Mouse (Mus musculus) lung, postnatal 0 days (tissue): Measurements from ENCODE around the gene Scaf11. TPM values are rescaled to one million over a fixed set of nuclear protein-coding genes. Genes with fewer than 3 reads are reported as not detected.

Experiments used
- ATAC-seq: fragments of 200-750 bp; cut with Nextera tagmentation; 2 replicates; pipeline ENCODE4 v1.8.0; 2017; ENCODE audit warnings: moderate library complexity
- DNase-seq: peaks from one replicate; pipeline ENCODE4 v3.0.0-alpha.2; 2016; ENCODE audit warnings: low spot score
- H3K27ac ChIP-seq: fragments of 300-500 bp; sonication (generic); 2 replicates; pipeline ENCODE4 v1.5.1; 2014; ENCODE audit warnings: antibody characterized with exemption, mild to moderate bottlenecking, low read length, mixed read lengths
- H3K27me3 ChIP-seq: fragments of 300-500 bp; sonication (generic); replicated peaks from 2 replicates; pipeline ENCODE4 v1.6.1; 2014; ENCODE audit warnings: low read length, mixed read lengths; ENCODE audit not compliant: insufficient read depth
- H3K36me3 ChIP-seq: fragments of 300-500 bp; sonication (generic); 2 replicates; pipeline ENCODE4 v1.6.1; 2014; ENCODE audit warnings: low read length, mixed read lengths; ENCODE audit not compliant: insufficient read depth
- H3K4me1 ChIP-seq: fragments of 300-500 bp; sonication (generic); 2 replicates; pipeline ENCODE4 v1.6.1; 2014; ENCODE audit warnings: antibody characterized with exemption, low read depth, low read length, mixed read lengths; ENCODE audit not compliant: insufficient read depth
- H3K4me2 ChIP-seq: fragments of 300-500 bp; sonication (generic); replicated peaks from 2 replicates; pipeline ENCODE4 v1.6.1; 2014; ENCODE audit warnings: low read depth, mild to moderate bottlenecking, low read length, moderate library complexity, mixed read lengths
- H3K4me3 ChIP-seq: fragments of 300-500 bp; sonication (generic); 2 replicates; pipeline ENCODE4 v1.5.1; 2014; ENCODE audit warnings: low read depth, low read length
- H3K9ac ChIP-seq: fragments of 300-500 bp; sonication (generic); replicated peaks from 2 replicates; pipeline ENCODE4 v1.6.1; 2014; ENCODE audit warnings: low read depth, mild to moderate bottlenecking
- H3K9me3 ChIP-seq: fragments of 300-500 bp; sonication (generic); 2 replicates; pipeline ENCODE4 v1.6.1; 2016; ENCODE audit warnings: low read length, mixed read lengths
- CTCF ChIP-seq: IDR thresholded peaks from 2 replicates; pipeline ENCODE4 v1.5.1; 2016; ENCODE audit warnings: antibody characterized with exemption, mild to moderate bottlenecking
- EP300 ChIP-seq: IDR thresholded peaks from 2 replicates; pipeline ENCODE4 v1.6.1; 2016; ENCODE audit warnings: antibody characterized with exemption, mild to moderate bottlenecking, control low read depth
- WGBS: fragments of 180-500 bp; shearing (Covaris S2); extraction: QIAGEN DNeasy Blood & Tissue Kit; methylation state at CpG from one replicate; pipeline ENCODE4 v1.1.7; 2014; 5-methylcytosine and 5-hydroxymethylcytosine counted together
- polyA plus RNA-seq: library from polyadenylated mRNA; unstranded; fragments of >200 nt; fragmentation: Nextera tagmentation; extraction: Ambion mirVana; gene quantifications from 2 replicates; pipeline ENCODE4 v1.2.1, GENCODE M21; 2015

The Scaf11 gene
- polyA plus RNA-seq, 1 experiment from 2014 or later: 59.9 TPM

GRCm38 (mm10) chr15:96407151-96407550 is 53.5 kb downstream of the Scaf11 start:
- no peak for TF ChIP-seq CTCF
- TF ChIP-seq EP300: no peak
- Histone ChIP-seq H3K4me2 (no peak overlapping the region), H3K36me3 (peaks cover 11% of the 10 kb centered on the region), H3K9ac (no peak overlapping the region), H3K9me3 (no peaks in the 10 kb centered on the region), H3K4me3 (no peak overlapping the region), H3K4me1 (no peaks in the 10 kb centered on the region), H3K27me3 (no peaks in the 10 kb centered on the region), H3K27ac (no peak overlapping the region)
- DNase-seq (no peak), ATAC-seq (no peak)
- 63% methylated on average over 2 of the region's 2 CpGs for WGBS

- no peak for ATAC-seq
- H3K36me3 ChIP-seq: peaks cover 12% of the 10 kb centered on the region
Observed at GRCm38 (mm10) chr15:96406253-96406652, 54.4 kb downstream of the Scaf11 start.

GRCm38 (mm10) chr15:96405548-96405947 is 55.1 kb downstream of the Scaf11 start:
- Histone ChIP-seq H3K4me1 (no peaks in the 10 kb centered on the region), H3K4me2 (no peak overlapping the region), H3K27ac (no peak overlapping the region), H3K9me3 (no peaks in the 10 kb centered on the region), H3K4me3 (no peak overlapping the region), H3K36me3 (peaks cover 10% of the 10 kb centered on the region), H3K9ac (no peak overlapping the region), H3K27me3 (no peaks in the 10 kb centered on the region)
- TF ChIP-seq EP300: no peak
- TF ChIP-seq CTCF: 0 out of 2 replicates have a peak, but pooled peaks have one; percentile 1
- DNase-seq: no peak
- 89% methylated on average over 5 of the region's 5 CpGs for WGBS
- ATAC-seq: no peak

More at GRCm38 (mm10) chr15:96406253-96406652, 54.4 kb downstream of the Scaf11 start:
- Histone ChIP-seq H3K4me2 (no peak overlapping the region), H3K9me3 (no peaks in the 10 kb centered on the region), H3K27ac (no peak overlapping the region), H3K27me3 (no peaks in the 10 kb centered on the region), H3K9ac (no peak overlapping the region), H3K4me1 (no peaks in the 10 kb centered on the region), H3K4me3 (no peak overlapping the region)
- DNase-seq: no peak
- WGBS: 83% methylated on average over 4 of the region's 4 CpGs
- TF ChIP-seq CTCF (no peak), EP300 (no peak)

DNA sequence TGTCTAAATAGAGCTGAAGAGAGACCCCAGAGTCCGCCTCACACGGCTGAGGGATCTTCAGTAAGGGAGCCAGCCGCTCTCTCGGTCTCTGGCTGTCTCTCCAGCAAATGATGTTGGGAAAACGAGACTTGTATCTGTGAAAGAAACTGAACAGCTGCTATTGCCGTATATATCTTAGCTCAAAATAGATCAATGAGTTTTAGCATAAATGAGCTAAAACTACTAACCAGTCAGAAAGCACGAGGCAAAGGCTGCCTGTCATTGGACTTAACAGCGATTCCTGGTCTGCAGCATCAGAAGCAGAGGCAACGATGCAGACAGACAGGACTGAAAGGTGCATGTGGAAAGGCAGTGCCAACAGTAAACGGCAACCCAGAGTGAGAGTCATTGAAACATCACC is 62.3 kb downstream of the Scaf11 start:
- WGBS: 70% methylated on average over 10 of the region's 10 CpGs
- no peak for TF ChIP-seq EP300
- TF ChIP-seq CTCF: no peak
- 0 out of 2 replicates have a peak, but pooled peaks cover 3% of the 10 kb centered on the region for H3K4me1 ChIP-seq
- no peak overlapping the region for H3K27ac ChIP-seq
- H3K36me3 ChIP-seq: peaks cover 6% of the 10 kb centered on the region
- ATAC-seq: no peak
- H3K4me2 ChIP-seq: no peak overlapping the region
- H3K9ac ChIP-seq: no peak overlapping the region
- no peaks in the 10 kb centered on the region for H3K27me3 ChIP-seq
- H3K4me3 ChIP-seq: no peak overlapping the region
- H3K9me3 ChIP-seq: no peaks in the 10 kb centered on the region
- no peak for DNase-seq

- 86% methylated on average over 8 of the region's 8 CpGs for WGBS
- Histone ChIP-seq H3K4me3 (no peak overlapping the region), H3K27ac (no peak overlapping the region), H3K9me3 (no peaks in the 10 kb centered on the region), H3K9ac (no peak overlapping the region), H3K36me3 (peaks cover 8% of the 10 kb centered on the region), H3K4me1 (0 out of 2 replicates have a peak, but pooled peaks cover 3% of the 10 kb centered on the region), H3K27me3 (no peaks in the 10 kb centered on the region), H3K4me2 (no peak overlapping the region)
- DNase-seq (no peak), ATAC-seq (no peak)
- TF ChIP-seq CTCF: 0 out of 2 replicates have a peak, but pooled peaks have one; percentile 10
- TF ChIP-seq EP300: no peak
Observed at GRCm38 (mm10) chr15:96396641-96397344, 63.9 kb downstream of the Scaf11 start.

GRCm38 (mm10) chr15:96395071-96395470 is 65.6 kb downstream of the Scaf11 start:
- H3K27ac ChIP-seq: peak overlapping the region; percentile 75
- DNase-seq (peak; percentile 81), ATAC-seq (peak; percentile 95)
- H3K36me3 ChIP-seq: peaks cover 11% of the 10 kb centered on the region
- no peak overlapping the region for H3K9ac ChIP-seq
- 0 out of 2 replicates have a peak, but pooled peaks cover 3% of the 10 kb centered on the region for H3K4me1 ChIP-seq
- TF ChIP-seq EP300 (peak; percentile 72; the same call in 1 of the 2 replicates), CTCF (no peak)
- H3K4me3 ChIP-seq: no peak overlapping the region
- H3K9me3 ChIP-seq: no peaks in the 10 kb centered on the region
- no peak overlapping the region for H3K4me2 ChIP-seq
- 69% methylated on average over 6 of the region's 6 CpGs for WGBS
- H3K27me3 ChIP-seq: no peaks in the 10 kb centered on the region
